Mouse (Mus musculus) gastrocnemius, adult 8-10 months (tissue): Measurements from ENCODE around the gene Tcp10a. TPM values are rescaled to one million over a fixed set of nuclear protein-coding genes. Genes with fewer than 3 reads are reported as not detected.
"Not testable (repeated sequence)": the region's sequence is repeated elsewhere in the genome, so short reads cannot be mapped to it uniquely, and the experiment has no call there.

Experiments
- DNase-seq, 2 experiments: peaks; one replicate each; pipeline ENCODE4 v3.0.0; 2022; ENCODE audit warnings: low spot score in 2 of 2
- total RNA-seq, 4 experiments: library from RNA; stranded (reverse); gene quantifications; 2 replicates each; pipeline ENCODE4 v1.2.4; 2022

Gene Tcp10a
- total RNA-seq, 4 experiments from 2014 or later = 0.75 TPM; not detected in 3

GRCm38 (mm10) chr17:7366676-7367374 lies 42.4 kb downstream of the Tcp10a start:
- DNase-seq = not testable (repeated sequence)

- not testable (repeated sequence) for DNase-seq
These were observed 45.0 kb downstream of the Tcp10a start for GRCm38 (mm10) chr17:7369401-7369800.

GRCm38 (mm10) chr17:7371879-7372278 lies 47.4 kb downstream of the Tcp10a start, which contains the start of gene Gm49630:
Gene Gm49630, minus strand, starts transcription at chr17:7371979.
- DNase-seq = not testable (repeated sequence)

GRCm38 (mm10) chr17:7376951-7377700 lies 52.7 kb downstream of the Tcp10a start:
- DNase-seq = not testable (repeated sequence)

GRCm38 (mm10) chr17:7377907-7378306 lies 53.5 kb downstream of the Tcp10a start:
- not testable (repeated sequence) for DNase-seq

- DNase-seq = not testable (repeated sequence)
These were observed 58.3 kb downstream of the Tcp10a start for GRCm38 (mm10) chr17:7382711-7383110.

- not testable (repeated sequence) for DNase-seq
These were observed 59.0 kb downstream of the Tcp10a start for GRCm38 (mm10) chr17:7383167-7384143.

- not testable (repeated sequence) for DNase-seq
These were observed 60.9 kb downstream of the Tcp10a start, which contains the start of gene Unc93a2 for GRCm38 (mm10) chr17:7385364-7385763. Gene Unc93a2, minus strand, starts transcription at chr17:7385464.

- not testable (repeated sequence) for DNase-seq
These were observed 61.6 kb downstream of the Tcp10a start for GRCm38 (mm10) chr17:7386016-7386415.

GRCm38 (mm10) chr17:7388341-7388957 lies 64.0 kb downstream of the Tcp10a start:
- not testable (repeated sequence) for DNase-seq

GRCm38 (mm10) chr17:7388958-7389356 lies 64.5 kb downstream of the Tcp10a start:
- DNase-seq = not testable (repeated sequence)

- not testable (repeated sequence) for DNase-seq
These were observed 65.5 kb downstream of the Tcp10a start for GRCm38 (mm10) chr17:7389898-7390297.

- not testable (repeated sequence) for DNase-seq
These were observed 70.7 kb downstream of the Tcp10a start for GRCm38 (mm10) chr17:7395116-7395515.

Other genes with a start within 250 kb of the Tcp10a start
- gene Rps6ka2, start 154.5 kb upstream of the Tcp10a start, total RNA-seq = 100 to 1,000 TPM in 3 of 4 experiments, 10 to 100 TPM in 1; 92.5 to 116 (median 107) TPM
- not detected for gene Ttll2, start 28.1 kb downstream of the Tcp10a start, total RNA-seq
- not detected for gene Gm49630, start 47.3 kb downstream of the Tcp10a start, total RNA-seq
- gene Unc93a2, start 60.8 kb downstream of the Tcp10a start, total RNA-seq = under 1 TPM in 3 of 4 experiments, not detected in 1; 0.20 to 0.32 (median 0.31) TPM